Mouse (Mus musculus) inflammation-experienced regulatory T-cells, adult 6 months (primary cell): ENCODE results near the gene Kpna2. TPM values are rescaled to one million over a fixed set of nuclear protein-coding genes. Genes with fewer than 3 reads are reported as not detected.
"Not testable (repeated sequence)": the region's sequence is repeated elsewhere in the genome, so short reads cannot be mapped to it uniquely, and the experiment has no call there.

Source experiments
- ATAC-seq: one replicate; pipeline ENCODE4 v1.8.0; 2017
- polyA plus RNA-seq, 3 experiments: library from polyadenylated mRNA; unstranded; fragments of 100-300 nt; shearing (Covaris generic); gene quantifications; one replicate each; pipeline ENCODE4 v1.2.1; 2017

Kpna2 gene
- polyA plus RNA-seq, 3 experiments from 2014 or later, result 112 to 274 (median 131) TPM

DNA sequence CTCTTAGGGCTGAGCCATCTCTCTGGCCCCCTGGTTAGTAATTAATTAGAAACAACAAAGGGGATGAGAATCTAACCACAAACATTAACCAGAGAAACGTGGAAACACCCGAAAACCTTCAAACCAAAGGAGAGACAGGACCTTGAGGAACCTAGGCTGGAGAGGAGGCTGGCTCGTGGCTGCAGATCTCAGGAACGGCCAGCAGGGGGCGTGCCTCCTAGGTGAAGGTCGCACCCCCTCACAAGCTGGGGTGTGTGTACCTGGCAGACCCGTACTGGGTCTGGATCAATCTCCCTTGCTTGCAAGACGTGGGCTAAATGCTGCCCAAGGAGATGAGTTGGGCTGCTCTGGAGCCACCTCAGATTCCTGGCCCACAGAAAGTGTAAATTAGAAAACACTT, 19.3 kb upstream of the Kpna2 start:
- no peak for ATAC-seq

DNA sequence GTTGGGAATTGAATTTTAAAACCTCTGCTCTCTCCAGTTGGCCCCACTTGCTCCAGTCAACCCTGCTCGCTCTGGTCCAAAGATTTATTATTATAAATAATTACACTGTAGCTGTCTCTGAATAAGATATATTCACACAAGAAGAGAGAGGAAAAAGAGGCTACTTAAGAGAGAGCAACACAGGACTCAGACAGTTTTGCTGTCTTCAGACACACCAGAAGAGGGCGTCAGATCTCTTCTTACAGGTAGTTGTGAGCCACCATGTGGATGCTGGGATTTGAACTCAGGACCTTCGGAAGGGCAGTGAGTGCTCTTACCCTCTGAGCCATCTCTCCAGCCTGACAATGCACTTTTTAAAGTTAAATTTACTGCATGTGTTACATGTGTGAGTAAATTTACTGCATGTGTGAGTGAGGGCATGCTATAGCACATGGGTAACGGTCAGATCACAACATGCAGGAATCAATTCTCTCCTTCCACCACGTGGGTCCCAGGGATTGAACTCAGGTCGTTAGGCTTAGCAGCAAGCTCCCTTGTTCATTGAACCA, 18.1 kb upstream of the Kpna2 start:
- no peak for ATAC-seq

DNA sequence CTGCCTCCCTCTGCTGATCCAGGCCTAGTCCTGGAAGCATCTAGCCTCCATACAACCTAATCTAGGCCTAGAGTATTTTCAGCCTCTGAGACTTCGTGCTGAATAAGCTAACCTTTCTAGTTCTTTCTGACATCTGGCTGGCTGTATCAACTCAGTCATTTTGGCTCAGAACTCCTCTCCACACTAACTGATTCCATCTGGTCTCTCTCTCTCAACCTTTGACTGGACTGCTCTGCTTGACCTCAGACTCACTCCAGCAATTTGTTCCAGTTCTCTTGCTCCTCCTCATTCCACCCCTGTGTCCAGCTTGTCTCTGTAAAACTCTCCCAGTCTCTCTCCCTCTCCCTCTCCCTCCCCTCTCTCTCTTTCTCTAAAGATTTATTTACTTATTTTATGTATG, 17.6 kb upstream of the Kpna2 start:
- no peak for ATAC-seq

DNA sequence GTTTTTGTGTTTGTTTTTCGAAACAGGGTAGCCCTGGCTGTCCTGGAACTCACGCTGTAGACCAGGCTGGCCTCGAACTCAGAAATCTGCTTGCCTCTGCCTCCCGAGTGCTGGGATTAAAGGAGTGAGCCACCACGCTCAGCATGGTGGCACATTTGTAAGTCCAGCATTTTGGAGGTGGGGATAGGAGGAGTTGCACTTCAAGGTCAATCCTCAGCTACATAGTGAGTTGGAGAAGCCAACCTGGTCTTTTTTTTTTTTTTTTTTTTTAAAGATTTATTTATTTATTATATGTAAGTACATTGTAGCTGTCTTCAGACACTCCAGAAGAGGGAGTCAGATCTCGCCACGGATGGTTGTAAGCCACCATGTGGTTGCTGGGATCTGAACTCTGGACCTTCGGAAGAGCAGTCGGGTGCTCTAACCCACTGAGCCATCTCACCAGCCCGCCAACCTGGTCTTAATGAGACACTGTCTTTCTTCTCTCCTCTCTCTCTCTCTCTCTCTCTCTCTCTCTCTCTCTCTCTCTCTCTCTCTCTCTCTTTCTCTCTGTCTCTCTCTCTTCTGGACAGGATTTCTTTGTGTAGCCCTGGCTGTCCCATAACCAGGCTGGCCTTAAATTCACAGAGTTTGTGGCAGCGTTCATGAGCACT, 16.3 kb upstream of the Kpna2 start:
- not testable (repeated sequence) for ATAC-seq

DNA sequence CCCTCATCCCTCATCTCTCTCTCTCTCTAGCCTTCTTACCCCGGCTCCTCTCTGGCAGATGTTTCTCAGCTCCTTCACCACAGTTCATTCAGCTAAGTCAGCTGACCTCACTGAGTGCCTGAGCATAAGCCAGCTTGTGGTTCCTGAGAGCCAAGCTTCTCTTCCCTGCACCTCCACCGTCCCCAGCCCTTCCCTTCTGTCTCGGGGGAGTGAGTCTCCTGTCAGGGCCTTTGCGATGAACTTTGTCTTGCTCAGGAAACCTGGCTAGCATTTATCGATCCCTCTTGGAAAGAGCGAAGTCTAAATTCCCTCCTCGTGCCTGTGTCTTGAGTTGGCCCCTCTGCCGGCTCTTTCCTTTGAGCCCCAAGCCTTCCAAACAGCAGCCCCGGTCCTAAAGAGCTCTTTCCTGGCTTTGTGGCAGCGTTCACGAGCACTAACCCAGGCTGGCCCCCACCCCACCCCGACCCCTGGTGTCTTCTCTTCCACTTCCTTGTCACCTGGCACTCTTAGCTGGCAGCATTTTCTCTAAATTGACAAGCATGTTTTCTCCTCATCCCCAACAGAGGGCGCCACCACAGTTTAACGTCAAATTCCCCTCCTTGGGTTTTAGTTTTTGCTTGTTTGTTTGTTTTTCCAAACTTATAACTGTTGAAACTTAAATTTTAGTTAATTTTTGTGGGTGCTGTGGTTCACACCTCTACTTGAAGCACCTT, 15.4 kb upstream of the Kpna2 start:
- no peak for ATAC-seq

DNA sequence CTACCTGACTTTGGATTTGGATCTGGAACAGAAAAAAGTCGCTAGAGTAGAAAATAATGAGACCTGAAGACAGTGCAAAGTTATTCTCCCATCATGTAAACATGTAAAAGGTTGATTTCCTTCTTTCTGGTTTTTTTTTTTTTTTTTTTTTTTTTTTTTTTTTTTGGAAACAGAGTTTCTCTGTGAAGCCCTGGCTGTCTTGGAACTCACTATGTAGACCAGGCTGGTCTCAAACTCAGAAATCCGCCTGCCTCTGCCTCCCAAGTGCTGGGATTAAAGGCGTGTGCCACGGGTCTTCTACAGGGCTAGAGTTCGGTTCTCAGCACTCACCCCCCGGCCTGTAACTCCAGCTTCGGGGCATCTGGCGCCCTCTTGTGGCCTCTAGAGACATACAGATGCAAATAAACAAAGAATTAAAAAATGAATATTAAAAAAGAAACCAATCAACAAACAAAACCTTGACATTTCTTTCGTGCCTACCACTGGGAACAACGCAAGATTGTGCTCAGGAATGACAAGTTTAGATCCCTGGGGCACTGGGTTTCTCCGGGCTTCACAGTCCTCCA, 14.8 kb upstream of the Kpna2 start:
- ATAC-seq, result no peak

DNA sequence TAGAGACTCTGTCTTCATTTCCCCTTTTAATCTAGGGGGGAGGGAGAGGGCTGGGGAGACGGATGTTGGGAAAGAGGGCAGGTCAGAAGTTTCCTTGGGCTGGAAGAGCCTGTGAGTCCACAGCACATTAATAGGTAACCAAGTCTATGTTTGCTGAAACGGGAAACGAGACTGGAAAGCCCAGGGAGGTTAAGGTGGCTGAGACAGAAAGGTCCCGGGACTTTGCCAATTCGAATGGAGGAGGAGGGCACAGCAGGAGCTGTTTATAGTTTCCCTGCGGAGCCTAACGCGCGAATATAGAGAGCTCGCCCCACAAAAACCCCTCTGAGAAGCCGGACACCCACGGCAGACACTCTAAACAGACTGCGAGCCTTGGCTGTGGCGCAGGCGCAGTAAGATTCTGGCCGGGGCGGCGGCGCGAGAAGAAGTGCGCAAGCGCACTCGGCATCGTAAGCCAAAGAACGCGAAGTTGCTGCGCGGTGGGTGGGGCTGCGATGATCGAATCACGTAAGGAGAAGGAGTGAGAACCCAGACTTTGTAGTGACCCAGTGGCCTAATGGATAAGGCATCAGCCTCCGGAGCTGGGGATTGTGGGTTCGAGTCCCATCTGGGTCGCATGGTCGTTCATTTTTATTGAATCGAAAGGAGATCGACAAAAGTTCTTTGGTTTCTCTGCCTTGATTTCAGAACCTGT, 13.1 kb upstream of the Kpna2 start:
- peak; percentile 87 for ATAC-seq

DNA sequence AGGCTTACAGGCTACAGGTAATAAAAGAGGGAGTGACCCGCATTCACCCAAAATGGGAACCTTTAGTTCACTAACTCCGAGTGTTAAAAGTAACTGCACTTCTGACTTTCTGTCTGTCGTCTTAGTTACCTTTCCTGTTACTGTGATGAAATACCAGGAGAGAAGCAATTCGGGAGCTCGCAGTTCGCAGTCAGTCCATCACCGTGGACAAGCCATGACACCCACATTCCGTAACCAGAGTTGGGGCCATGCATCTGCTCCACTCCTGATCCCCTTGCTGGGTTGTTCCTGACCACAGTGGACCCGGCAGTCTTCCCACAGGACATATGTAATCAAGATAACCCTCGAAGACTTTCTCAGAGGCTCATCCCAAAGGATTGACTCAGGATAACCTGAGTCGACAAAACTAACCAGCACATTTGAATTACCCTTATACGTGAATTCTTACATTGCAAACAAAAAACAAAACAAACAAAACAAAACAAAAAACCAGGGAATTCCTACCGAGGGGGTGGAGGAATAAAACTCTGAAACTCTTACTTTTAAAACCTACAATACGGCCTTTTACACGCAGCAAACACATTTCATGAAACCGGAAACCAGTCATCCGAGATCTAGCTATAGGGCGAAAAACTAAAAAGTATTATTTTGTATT, 12.5 kb upstream of the Kpna2 start:
- peak; percentile 37 for ATAC-seq

DNA sequence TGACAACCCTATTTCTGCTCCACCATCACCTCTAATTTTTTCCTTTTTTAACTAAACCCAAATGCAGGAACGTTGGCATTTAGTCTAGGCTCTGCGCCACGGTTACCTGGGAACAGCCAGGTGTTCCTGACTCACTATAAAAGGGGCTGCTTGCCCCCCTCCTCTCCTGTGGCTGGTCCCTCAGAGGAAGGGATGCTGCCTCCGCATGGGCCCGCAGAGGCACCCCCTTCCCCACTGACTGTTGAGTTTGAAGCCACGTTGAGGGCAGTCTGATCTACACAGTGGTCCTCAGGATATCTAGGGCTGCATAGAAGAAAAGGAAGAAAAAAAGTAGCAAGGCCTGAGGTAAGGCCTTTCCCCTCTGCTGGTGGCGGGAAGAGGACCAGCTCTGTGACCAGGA, 11.8 kb upstream of the Kpna2 start:
- no peak for ATAC-seq

DNA sequence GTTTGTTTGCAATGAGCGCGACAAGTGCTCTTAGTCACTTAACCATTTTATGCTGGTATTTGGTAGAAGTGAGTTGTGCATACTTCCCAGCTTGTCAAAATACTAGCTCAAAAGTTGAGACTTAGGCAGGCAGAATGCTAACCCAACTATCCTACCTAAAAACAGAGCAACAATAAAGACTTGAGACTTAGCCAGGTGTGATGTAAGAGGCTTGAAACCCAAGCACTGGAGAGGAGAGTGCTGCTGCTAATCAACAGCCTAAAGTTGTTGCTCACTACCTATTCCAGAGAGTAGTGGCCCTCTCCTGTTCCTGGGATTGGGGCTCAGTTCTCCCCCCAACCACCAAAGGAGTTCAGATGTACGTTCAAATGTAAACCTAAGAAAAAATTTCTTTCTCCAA, 11.1 kb upstream of the Kpna2 start:
- no peak for ATAC-seq

DNA sequence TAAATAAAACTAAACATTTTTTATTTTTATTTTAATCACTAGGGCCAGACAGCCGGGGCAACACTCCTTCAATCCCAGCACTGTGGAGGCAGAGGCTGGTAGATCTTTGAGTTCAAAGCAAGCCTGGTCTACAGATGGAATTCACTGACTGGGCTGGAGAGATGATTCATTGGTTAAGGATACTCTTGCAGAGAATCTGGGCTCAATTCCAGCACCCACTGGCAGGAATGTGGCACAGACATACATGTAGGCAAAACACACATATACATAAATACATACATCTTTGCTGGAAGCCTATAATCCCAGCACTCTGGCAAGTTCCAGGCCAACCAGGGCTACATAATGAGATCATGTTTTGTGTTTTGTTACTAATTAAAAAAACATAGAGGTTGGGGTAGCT, 6.2 kb upstream of the Kpna2 start:
- no peak for ATAC-seq

DNA sequence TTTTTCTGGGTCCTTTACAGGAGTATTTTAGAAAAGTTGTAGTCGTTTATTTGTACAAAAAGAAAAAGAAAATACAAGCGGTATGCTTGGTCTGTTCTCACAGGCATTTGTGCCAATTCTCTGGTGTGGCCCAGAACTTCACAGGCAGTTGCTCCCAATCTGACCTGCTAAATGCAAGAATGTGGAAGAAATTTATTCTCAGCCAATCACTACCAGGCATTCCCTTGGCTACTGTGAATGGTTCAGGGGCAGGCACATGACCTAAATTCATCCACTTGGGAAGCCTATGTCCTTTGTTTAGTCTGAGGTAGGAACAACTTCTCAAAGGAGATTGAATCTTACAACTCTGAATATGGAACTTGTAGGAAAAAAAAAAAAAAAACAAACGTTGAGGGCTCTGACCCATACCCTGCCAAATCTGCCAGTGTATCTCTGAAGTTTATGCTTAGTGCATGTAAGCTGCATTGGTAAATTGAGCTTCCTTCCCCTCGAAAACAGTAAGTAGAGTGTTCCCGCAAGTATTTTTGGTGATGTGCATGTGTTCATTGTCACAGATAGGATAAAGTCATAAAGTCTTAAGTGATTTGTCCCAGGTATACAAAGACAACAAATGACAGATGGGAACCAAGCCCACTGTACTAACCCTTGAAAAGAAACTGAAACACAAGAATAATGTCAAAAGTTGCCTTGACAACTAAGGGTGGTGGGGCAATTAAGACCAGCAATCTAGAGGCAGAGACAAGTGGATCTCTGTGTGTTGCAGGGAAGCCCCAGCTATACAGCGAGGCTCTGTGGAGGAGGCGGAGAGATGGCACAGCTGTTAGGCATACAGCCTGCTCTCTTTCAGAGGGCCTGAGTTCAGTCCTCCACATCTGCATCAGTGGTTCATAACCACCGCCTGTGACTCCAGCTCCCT, 2.7 kb upstream of the Kpna2 start:
- ATAC-seq, result no peak

DNA sequence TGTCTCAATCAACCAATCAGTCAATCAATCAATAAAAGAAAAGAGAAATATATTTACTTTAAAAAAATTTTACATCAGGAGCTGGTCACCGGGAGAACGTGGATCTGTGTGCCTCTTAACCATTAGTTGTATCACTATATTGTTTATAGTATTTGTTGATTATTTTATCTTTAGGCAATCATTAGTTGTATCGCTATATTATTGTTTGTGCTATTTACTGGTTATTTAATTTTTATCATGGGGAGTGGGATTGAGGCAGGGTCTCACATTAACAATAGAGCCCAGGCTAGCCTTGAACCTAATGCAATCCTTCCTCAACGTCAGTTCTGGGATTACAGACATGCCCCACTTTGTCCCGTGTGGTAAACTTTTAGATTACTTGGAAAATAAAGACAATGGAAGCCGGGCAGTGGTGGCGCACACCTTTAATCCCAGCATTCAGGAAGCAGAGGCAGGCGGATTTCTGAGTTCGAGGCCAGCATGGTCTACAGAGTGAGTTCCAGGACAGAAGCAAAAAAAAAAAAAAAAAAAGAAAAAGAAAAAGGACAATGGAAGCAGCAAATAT, 690 bp upstream of the Kpna2 start:
- ATAC-seq, result no peak

DNA sequence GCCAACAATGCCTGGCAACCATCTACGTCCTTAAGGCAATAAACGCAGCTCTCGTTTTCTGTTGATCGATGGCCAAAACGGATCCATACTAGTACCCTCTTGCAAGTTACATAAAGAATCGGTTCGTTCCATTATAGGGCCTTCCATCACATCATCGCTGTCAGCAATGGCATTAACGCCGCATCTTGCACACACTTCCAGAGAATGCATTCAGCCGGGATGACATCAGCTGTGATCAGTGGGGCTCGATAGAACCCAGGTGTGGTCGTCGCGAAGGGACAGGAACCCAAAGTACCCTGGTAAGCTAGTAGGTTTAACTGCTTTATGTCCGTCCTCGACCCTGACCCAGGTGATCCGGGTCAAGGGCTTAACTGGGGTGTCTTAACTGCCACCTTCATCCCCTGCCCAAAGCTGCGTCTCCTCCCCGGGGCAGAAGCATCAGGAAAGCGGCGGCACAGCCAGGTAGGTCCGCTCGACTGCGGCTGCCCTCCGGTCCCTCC, 640 bp downstream of the Kpna2 start:
- peak; percentile 18 for ATAC-seq

DNA sequence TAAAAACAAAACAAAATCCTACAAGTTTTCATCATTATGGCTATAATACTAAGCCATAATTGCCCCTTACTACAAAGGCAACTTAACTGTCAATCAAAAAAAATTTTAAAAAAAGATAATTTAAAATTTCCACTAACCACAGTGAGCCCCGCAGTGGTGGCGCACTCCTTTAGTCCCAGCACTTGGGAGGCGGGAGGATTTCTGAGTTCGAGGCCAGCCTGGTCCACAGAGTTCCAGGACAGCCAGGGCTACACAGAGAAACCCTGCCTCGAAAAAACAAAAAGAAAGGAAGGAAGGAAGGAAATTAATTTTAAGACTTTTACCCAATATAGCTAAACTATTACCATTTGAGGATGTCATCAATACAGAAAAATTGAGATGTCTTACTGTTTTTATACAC, 1.4 kb downstream of the Kpna2 start:
- no peak for ATAC-seq

DNA sequence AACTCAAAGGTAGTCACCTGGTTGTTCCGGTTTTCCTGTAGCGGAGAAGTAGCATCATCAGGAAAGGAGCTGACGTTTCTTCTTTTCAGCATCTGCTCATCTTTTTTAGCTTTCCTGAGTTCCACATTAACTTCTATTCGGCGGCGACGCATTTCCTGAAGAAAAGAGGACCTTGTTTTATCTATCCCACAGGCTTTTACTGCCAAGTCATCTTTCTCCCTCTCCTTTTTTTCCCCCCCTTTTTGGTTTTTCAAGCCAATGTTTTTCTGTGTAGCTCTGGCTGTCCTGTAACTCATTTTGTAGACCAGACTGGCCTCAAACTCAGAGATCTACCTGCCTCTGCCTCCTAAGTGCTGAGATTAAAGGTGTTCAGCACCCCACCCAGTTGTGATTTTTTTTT, 2.8 kb downstream of the Kpna2 start:
- not testable (repeated sequence) for ATAC-seq

DNA sequence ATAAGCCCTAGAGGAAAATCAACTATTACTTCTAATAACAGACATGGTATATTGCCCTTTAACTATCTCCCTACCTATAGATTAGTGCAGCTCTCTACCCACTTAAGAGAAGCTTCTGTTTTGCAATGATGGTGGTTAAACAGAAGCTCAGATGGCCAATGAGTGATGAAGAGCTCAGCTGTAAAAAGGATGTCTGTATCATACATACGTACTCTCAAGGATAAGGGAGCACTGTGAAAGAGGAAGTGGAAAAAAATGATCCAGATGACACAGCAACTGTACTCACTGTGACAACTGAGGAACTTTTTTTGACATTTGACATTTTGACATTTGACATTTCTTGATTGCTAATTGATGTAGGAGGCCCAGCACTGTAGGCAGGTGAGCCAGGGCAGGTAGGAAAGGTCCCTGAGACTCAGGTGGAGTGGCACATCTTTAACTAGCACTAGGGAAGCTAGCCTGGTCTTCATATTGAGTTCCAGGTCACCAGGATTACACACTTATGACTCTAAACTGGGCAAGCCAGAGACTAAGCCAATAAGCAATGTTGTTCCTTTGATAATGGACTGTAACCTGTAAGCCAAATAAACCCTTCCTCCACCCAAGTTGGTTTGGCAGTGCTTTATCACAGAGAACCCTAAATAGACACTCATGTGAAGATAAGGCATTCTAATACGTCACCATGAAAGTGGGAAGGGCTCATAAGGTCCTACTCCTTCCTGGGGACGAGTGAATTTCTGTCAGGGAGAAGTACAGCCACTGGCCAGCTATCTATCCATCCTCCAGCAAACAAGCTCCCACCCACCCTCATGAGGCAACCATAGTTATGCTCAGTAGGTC, 4.9 kb downstream of the Kpna2 start:
- no peak for ATAC-seq

DNA sequence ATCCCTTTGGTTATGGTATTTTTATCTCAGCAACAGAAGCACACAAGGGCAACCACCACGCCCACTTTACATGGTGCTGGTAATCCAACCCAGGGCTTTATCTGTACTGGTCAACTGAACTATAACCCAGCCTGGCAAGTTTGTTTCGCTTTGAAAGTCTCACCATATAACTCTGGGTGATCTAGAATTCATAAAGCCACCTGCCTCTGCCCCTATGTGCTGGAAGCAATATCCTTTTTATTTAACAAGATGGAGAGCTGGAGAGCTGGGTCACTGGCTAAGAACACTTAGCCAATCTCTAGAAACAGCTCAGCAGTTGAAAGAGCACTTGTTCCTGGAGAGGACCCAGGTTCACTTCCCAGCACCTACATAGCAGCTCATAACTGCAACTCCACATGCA, 12.0 kb downstream of the Kpna2 start:
- ATAC-seq, result no peak

DNA sequence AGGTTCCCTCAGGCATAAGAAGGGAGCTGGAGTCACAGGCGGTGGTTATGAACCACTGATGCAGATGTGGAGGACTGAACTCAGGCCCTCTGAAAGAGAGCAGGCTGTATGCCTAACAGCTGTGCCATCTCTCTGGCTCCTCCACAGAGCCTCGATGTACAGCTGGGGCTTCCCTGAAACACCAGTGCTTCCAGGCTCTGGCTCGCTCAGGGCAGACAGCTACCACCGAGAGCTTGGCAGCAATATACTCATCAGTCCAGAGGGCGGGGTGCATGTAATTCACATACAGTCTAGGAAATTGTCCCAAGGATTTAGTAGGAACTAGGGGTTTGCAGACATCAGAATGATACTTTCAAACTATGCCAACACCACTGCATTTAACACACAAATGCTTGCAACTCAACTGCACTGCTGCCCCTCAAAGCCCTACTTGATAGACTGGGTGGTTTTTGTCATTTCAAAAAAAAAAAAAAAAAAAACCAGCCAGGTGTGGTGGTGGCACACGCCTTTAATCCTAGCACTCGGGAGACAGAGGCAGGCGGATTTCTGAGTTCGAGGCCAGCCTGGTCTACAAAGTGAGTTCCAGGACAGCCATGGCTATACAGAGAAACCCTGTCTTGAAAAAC, 13.2 kb downstream of the Kpna2 start:
- ATAC-seq, result not testable (repeated sequence)

DNA sequence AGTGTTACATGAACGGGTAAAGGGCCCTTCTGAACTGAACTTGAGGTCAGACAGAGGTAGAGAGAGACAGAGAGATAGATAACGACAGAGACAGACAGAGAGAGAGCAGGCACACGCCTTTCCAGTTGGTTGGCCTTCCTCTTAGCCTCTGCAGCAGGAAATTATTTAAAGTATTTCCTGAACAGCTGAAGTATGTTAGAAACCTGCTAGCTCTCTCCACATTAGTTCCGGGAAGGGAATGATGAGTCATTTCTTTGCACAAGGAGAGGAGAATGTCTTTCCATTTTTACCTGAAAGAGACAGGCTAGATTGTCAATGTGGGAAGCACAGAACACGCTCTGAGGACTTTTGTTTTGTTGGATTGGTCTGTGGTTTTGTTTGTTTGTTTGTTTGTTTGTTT, 17.0 kb downstream of the Kpna2 start:
- ATAC-seq, result no peak
